Mouse (Mus musculus) testis, adult 2 months (tissue): ENCODE data around the gene Arf5.

ENCODE experiments used
- CTCF ChIP-seq: fragments of 200-500 bp; IDR thresholded peaks from 2 replicates; pipeline ENCODE4 v1.5.1; 2012; ENCODE audit warnings: low read depth, mild to moderate bottlenecking, inconsistent platforms, low read length, moderate library complexity; ENCODE audit not compliant: control insufficient read depth, insufficient read depth, insufficient replicate concordance
- POLR2A ChIP-seq: fragments of 200-500 bp; IDR thresholded peaks from 2 replicates; pipeline ENCODE4 v1.6.1; 2012; ENCODE audit warnings: low read depth, mild to moderate bottlenecking, inconsistent platforms, low read length, moderate library complexity; ENCODE audit not compliant: control insufficient read depth

DNA sequence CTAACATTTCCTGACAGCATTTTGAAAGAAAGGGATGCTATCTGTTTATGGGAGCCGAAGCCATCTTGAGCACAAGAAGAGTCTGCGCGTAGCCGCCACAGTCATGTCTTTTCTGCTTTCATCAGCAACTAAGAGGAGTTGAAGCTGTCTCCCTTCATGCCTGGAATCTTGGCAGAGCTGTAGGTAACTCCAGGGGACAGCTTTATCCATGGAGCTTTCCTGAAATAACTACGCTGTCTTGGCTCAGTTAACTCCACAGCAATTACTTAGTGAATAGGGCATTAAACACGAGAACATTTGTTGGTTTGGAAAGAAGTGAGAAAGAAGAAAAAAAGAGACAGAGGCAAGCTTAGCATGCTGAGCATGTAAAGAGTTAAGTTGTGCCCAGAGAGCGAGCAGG, 24.6 kb downstream of the Arf5 start:
- no peak for TF ChIP-seq POLR2A
- TF ChIP-seq CTCF = no peak
